Mouse (Mus musculus): ENCODE measurements around the gene Tmem231.

- TF ChIP-seq POLR2A (IDR thresholded peaks at IDR 0.05; ENCODE audit: insufficient read length, low read depth), result no peak
- TF ChIP-seq USF1 (IDR thresholded peaks at IDR 0.05; ENCODE audit: low read depth), result no peak
- TF ChIP-seq MAX (IDR thresholded peaks at IDR 0.05; ENCODE audit: low read depth), result no peak
- no peak for TF ChIP-seq E2F4 (IDR thresholded peaks at IDR 0.05; ENCODE audit: insufficient read depth)
- no peak for TF ChIP-seq TCF12 (IDR thresholded peaks at IDR 0.05; ENCODE audit: insufficient read depth, poor library complexity, severe bottlenecking)
- TF ChIP-seq POLR2AphosphoS2 (IDR thresholded peaks at IDR 0.05; ENCODE audit: insufficient read length, low read depth), result no peak
- peak in 1 of 3 experiments; percentile 32 for TF ChIP-seq MYOD1 (IDR thresholded peaks at IDR 0.05; ENCODE audit: control insufficient read depth in 1 of 3, insufficient read length in 2 of 3, low read depth in 2 of 3)
- TF ChIP-seq CEBPB (IDR thresholded peaks at IDR 0.05; ENCODE audit: insufficient read depth, poor library complexity, severe bottlenecking), result no peak
- no peak for TF ChIP-seq TCF3 (IDR thresholded peaks at IDR 0.05; ENCODE audit: insufficient read length, low read depth)
- peak in 1 of 3 experiments; percentile 26 for TF ChIP-seq MYOG (IDR thresholded peaks at IDR 0.05; ENCODE audit: control insufficient read depth in 1 of 3, insufficient read depth in 1 of 3, insufficient read length in 2 of 3, low read depth in 2 of 3)
These were observed 5.9 kb upstream of the Tmem231 start for GRCm38 (mm10) chr8:111939516-111940142.

Measured in myocyte (in vitro differentiated cells).